Mouse (Mus musculus) midbrain, embryonic 11.5 days (tissue): ENCODE results near the gene Vdr. TPM values are rescaled to one million over a fixed set of nuclear protein-coding genes. Genes with fewer than 3 reads are reported as not detected.
"Not testable (repeated sequence)": the region's sequence is repeated elsewhere in the genome, so short reads cannot be mapped to it uniquely, and the experiment has no call there.

Experiments used
- ATAC-seq: fragments of 200-750 bp; cut with Nextera tagmentation; 2 replicates; pipeline ENCODE4 v1.8.0; 2017; ENCODE audit warnings: moderate TSS enrichment, moderate library complexity; ENCODE audit not compliant: low FRiP score
- DNase-seq: peaks from one replicate; pipeline ENCODE4 v3.0.0; 2015; ENCODE audit warnings: low spot score; ENCODE audit errors: missing footprints
- H3K27ac ChIP-seq: fragments of 300-500 bp; sonication (generic); 2 replicates; pipeline ENCODE4 v1.5.1; 2014; ENCODE audit warnings: low read depth, low read length
- H3K27me3 ChIP-seq: fragments of 300-500 bp; sonication (generic); 2 replicates; pipeline ENCODE4 v1.6.1; 2014; ENCODE audit warnings: mild to moderate bottlenecking, low read length, moderate library complexity, mixed read lengths; ENCODE audit not compliant: control insufficient read depth, insufficient read depth
- H3K36me3 ChIP-seq: fragments of 300-500 bp; sonication (generic); 2 replicates; pipeline ENCODE4 v1.6.1; 2014; ENCODE audit warnings: mild to moderate bottlenecking, low read length, moderate library complexity, mixed read lengths; ENCODE audit not compliant: control insufficient read depth, insufficient read depth
- H3K4me1 ChIP-seq: fragments of 300-500 bp; sonication (generic); 2 replicates; pipeline ENCODE4 v1.6.1; 2014; ENCODE audit warnings: low read length; ENCODE audit not compliant: control insufficient read depth, insufficient read depth
- H3K4me2 ChIP-seq: fragments of 300-500 bp; sonication (generic); 2 replicates; pipeline ENCODE4 v1.6.1; 2014; ENCODE audit warnings: mild to moderate bottlenecking, moderate library complexity
- H3K4me3 ChIP-seq: fragments of 300-500 bp; sonication (generic); 2 replicates; pipeline ENCODE4 v1.5.1; 2014; ENCODE audit warnings: low read depth, low read length
- H3K9ac ChIP-seq: fragments of 300-500 bp; sonication (generic); 2 replicates; pipeline ENCODE4 v1.6.1; 2014; ENCODE audit warnings: low read length
- H3K9me3 ChIP-seq: fragments of 300-500 bp; sonication (generic); 2 replicates; pipeline ENCODE4 v1.6.1; 2016; ENCODE audit warnings: low read length; ENCODE audit not compliant: control insufficient read depth
- WGBS: fragments of 180-500 bp; shearing (Covaris S2); extraction: QIAGEN DNeasy Blood & Tissue Kit; methylation state at CpG from one replicate; pipeline ENCODE4 v1.1.7; 2014; 5-methylcytosine and 5-hydroxymethylcytosine counted together
- polyA plus RNA-seq: library from polyadenylated mRNA; unstranded; fragments of >200 nt; fragmentation: Nextera tagmentation; extraction: Ambion mirVana; gene quantifications from 2 replicates; pipeline ENCODE4 v1.2.1, GENCODE M21; 2014

The Vdr gene
- polyA plus RNA-seq, 1 experiment from 2014 or later, result 0.38 TPM

- no peaks in the 10 kb centered on the region for H3K4me1 ChIP-seq
- no peak overlapping the region for H3K9ac ChIP-seq
- DNase-seq (peak; percentile 73), ATAC-seq (no peak)
- WGBS, result 84% methylated on average over 9 of the region's 9 CpGs
- H3K4me2 ChIP-seq, result no peak overlapping the region
- no peak overlapping the region for H3K4me3 ChIP-seq
- no peak overlapping the region for H3K27ac ChIP-seq
- H3K36me3 ChIP-seq, result no peaks in the 10 kb centered on the region
- no peaks in the 10 kb centered on the region for H3K27me3 ChIP-seq
- no peaks in the 10 kb centered on the region for H3K9me3 ChIP-seq
Observed at GRCm38 (mm10) chr15:97880441-97880840, 30.0 kb downstream of the Vdr start.

DNA sequence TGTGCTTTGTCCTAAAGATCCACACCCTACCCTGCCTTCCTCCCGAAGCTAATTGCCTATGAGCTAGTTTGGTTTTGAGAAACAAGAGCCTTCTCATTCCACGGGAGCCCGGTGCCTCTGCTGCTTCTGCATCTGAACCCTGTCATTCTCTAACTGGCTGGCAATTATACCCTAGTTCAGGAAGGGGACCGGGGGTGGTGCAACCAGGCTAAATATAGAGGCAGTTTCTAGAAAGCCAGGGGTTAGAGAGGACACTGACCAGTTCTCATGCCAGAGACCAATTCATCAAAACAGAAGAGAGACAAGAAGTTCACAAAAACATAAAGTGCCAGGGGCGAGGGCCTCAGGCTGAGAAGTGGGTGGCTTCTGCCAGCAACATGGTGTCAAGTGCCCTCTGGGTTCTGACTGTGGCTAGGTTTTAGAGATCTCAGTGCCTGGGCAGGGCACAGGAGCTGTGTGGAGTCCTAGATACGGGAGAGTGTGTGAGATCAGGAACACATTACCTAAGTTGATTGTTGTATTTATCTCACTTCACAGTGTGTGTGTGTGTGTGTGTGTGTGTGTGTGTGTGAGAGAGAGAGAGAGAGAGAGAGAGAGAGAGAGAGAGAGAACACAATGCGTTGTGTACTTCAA lies 31.6 kb downstream of the Vdr start:
- Histone ChIP-seq H3K36me3 (no peaks in the 10 kb centered on the region), H3K4me1 (no peaks in the 10 kb centered on the region), H3K27ac (no peak overlapping the region), H3K27me3 (no peaks in the 10 kb centered on the region), H3K4me2 (no peak overlapping the region), H3K4me3 (no peak overlapping the region), H3K9me3 (no peaks in the 10 kb centered on the region), H3K9ac (no peak overlapping the region)
- WGBS, result 79% methylated on average over 7 of the region's 7 CpGs
- ATAC-seq, result no peak
- DNase-seq, result no peak

DNA sequence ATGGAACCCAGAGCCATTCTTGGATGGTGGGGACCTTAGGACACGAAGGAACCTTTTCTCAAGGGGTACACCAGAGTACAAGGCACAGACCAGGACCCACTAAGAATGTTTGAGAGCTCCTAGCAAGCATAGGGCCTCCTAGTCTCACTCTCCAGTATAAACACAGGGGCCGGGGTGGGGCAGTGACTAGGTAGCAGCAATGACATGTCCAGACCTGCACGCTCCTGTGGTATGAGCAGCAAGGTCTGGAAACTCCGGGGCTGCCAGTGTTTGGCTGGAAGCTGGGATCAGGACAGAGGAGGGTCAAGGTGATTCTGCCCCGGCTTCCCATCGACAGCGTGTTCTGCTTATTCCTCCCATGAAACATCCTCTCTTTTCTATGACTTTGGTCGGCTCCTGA lies 34.6 kb downstream of the Vdr start:
- H3K4me3 ChIP-seq, result no peak overlapping the region
- no peaks in the 10 kb centered on the region for H3K9me3 ChIP-seq
- no peak overlapping the region for H3K9ac ChIP-seq
- H3K4me1 ChIP-seq, result no peaks in the 10 kb centered on the region
- H3K4me2 ChIP-seq, result no peak overlapping the region
- ATAC-seq (no peak), DNase-seq (peak; percentile 39)
- H3K36me3 ChIP-seq, result no peaks in the 10 kb centered on the region
- 89% methylated on average over 8 of the region's 8 CpGs for WGBS
- no peak overlapping the region for H3K27ac ChIP-seq
- no peaks in the 10 kb centered on the region for H3K27me3 ChIP-seq

GRCm38 (mm10) chr15:97873717-97874116 lies 36.7 kb downstream of the Vdr start:
- Histone ChIP-seq H3K9me3 (no peaks in the 10 kb centered on the region), H3K4me3 (no peak overlapping the region), H3K36me3 (no peaks in the 10 kb centered on the region), H3K4me1 (no peaks in the 10 kb centered on the region), H3K4me2 (no peak overlapping the region), H3K9ac (no peak overlapping the region), H3K27me3 (no peaks in the 10 kb centered on the region), H3K27ac (no peak overlapping the region)
- DNase-seq (peak; percentile 71), ATAC-seq (no peak)
- 80% methylated on average over 9 of the region's 9 CpGs for WGBS

DNA sequence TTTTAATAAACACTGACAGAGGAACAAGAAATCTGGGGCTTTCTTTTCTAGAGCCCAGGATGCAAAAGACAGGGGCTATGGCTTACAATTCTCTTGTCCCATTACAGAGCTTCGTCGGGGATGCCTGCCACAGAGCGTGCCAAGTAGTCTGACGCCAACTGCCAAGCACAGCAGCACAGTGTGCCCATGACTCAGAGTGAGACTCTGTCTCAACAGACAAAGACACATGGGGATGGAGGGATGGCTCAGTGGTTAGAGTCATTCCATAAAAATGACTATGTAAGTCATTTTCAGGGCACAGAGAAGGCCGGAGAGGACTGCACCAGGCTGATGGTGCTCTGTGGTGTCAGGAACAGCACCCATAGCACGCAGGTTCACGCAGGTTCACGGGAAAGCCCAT lies 38.3 kb downstream of the Vdr start:
- 90% methylated on average over 8 of the region's 8 CpGs for WGBS
- Histone ChIP-seq H3K4me2 (no peak overlapping the region), H3K9me3 (no peaks in the 10 kb centered on the region), H3K27me3 (no peaks in the 10 kb centered on the region), H3K4me3 (no peak overlapping the region), H3K9ac (no peak overlapping the region), H3K4me1 (no peaks in the 10 kb centered on the region), H3K36me3 (no peaks in the 10 kb centered on the region), H3K27ac (no peak overlapping the region)
- DNase-seq (peak; percentile 66), ATAC-seq (no peak)

- DNase-seq (no peak), ATAC-seq (no peak)
- Histone ChIP-seq H3K36me3 (no peaks in the 10 kb centered on the region), H3K27ac (no peak overlapping the region), H3K9me3 (no peaks in the 10 kb centered on the region), H3K4me2 (no peak overlapping the region), H3K27me3 (no peaks in the 10 kb centered on the region), H3K9ac (no peak overlapping the region), H3K4me1 (no peaks in the 10 kb centered on the region), H3K4me3 (no peak overlapping the region)
- 86% methylated on average over 18 of the region's 19 CpGs for WGBS
Observed at GRCm38 (mm10) chr15:97871055-97872030, 39.1 kb downstream of the Vdr start.

- not testable (repeated sequence) for H3K27me3 ChIP-seq, H3K36me3 ChIP-seq, H3K27ac ChIP-seq, ATAC-seq, DNase-seq, H3K4me3 ChIP-seq, H3K9ac ChIP-seq, H3K4me2 ChIP-seq, H3K4me1 ChIP-seq, H3K9me3 ChIP-seq
- WGBS, result 82% methylated on average over 4 of the region's 4 CpGs
Observed at GRCm38 (mm10) chr15:97870116-97870515, 40.3 kb downstream of the Vdr start.

DNA sequence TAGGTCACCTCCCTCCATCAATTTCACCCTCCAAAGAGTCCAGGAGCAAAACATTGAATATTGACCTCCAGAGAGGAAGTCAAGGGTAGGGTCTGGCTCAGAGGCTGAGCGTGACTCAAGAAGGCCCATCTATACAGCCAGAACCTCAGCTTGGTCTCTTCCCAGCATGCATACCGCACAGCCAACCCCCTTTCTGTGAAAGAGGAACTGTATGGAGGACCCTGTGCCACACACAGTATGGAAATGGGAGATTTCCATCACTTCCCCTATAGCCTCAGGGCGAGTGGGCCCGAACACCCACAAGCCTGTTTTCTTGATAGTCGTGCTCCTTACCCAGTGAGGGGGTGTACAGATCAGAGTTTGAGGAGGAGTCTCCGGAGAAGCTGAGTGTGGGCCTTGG lies 41.4 kb downstream of the Vdr start:
- no peaks in the 10 kb centered on the region for H3K27me3 ChIP-seq
- H3K36me3 ChIP-seq, result no peaks in the 10 kb centered on the region
- ATAC-seq, result no peak
- no peak overlapping the region for H3K27ac ChIP-seq
- no peak overlapping the region for H3K9ac ChIP-seq
- H3K4me2 ChIP-seq, result no peak overlapping the region
- no peak overlapping the region for H3K4me3 ChIP-seq
- DNase-seq, result no peak
- peaks cover 2% of the 10 kb centered on the region; the same call in 1 of the 2 replicates for H3K9me3 ChIP-seq
- no peaks in the 10 kb centered on the region for H3K4me1 ChIP-seq
- 90% methylated on average over 6 of the region's 6 CpGs for WGBS

DNA sequence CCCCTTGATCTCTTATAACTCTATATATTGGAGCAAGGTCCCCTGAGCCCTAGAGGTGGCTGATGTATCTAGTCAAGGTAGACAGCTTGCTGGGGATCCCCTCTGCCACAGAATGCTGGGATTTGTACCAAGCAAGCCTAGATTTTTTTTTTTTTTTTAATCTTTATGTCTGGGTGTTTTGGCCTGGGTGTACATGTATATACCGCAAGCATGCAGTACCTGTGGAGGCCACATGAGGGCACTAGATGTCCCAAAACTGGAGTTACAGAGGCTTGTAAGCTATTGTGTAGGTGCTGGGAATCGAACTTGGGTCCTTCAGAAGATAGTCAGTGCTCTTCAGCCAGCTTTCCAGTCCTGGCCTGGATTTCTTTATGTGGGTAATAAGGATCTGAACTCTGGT lies 44.4 kb downstream of the Vdr start:
- ATAC-seq (no peak), DNase-seq (peak; percentile 41)
- no peaks in the 10 kb centered on the region for H3K27me3 ChIP-seq
- no peak overlapping the region for H3K9ac ChIP-seq
- H3K4me1 ChIP-seq, result peaks cover 3% of the 10 kb centered on the region; the same call in 1 of the 2 replicates
- no peak overlapping the region for H3K4me2 ChIP-seq
- no peak overlapping the region for H3K27ac ChIP-seq
- 90% methylated on average over 2 of the region's 2 CpGs for WGBS
- peaks cover 2% of the 10 kb centered on the region; the same call in 1 of the 2 replicates for H3K9me3 ChIP-seq
- no peak overlapping the region for H3K4me3 ChIP-seq
- no peaks in the 10 kb centered on the region for H3K36me3 ChIP-seq
